Mouse (Mus musculus) kidney, postnatal 25 days (tissue): Measurements from ENCODE around the gene Slc44a2.

Experiments
- DNase-seq, 2 experiments: peaks; one replicate each; pipeline ENCODE4 v3.0.0; 2021; ENCODE audit warnings: mixed read lengths in 2 of 2

Slc44a2 gene

DNA sequence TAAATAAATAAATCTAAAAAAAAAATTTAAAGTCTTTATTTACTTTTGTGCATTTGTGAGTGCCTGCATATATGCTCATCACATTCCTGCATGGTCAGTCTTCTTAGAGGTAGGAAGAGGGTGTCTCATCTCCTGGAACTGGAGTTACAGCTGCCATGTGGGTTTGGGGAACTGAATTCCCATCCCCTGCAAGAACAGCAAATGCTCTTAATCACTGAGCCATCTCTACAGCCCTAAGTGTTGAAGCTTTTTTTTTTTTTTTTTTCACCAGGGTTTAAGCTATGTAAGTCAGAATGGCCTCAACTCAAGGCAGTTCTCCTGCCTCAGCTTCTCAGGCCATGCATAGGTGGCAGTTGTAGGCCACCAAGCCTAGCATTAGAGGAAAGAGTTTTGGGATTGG lies 14.2 kb downstream of the Slc44a2 start:
- DNase-seq, result no peak

DNA sequence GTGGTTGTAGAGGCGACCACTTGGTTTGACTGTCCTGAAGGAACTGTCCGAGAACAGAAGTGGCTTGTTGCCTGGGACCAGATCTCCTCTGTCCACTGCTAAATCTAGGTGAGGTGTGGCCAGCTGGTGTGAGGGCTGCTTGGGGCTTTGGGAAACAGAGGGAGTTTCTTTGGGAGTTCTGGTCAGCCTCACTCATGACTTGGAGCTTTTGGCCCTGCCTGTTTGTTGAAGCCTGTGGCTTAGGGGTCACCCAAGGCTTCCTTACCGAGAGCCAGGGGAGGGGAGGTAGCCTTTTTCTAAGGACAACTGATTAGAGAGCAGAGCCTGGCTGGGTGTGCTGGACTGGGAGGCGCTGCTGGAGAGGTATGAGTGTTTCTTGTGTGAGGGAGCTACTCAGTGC lies 14.9 kb downstream of the Slc44a2 start:
- DNase-seq, result no peak

DNA sequence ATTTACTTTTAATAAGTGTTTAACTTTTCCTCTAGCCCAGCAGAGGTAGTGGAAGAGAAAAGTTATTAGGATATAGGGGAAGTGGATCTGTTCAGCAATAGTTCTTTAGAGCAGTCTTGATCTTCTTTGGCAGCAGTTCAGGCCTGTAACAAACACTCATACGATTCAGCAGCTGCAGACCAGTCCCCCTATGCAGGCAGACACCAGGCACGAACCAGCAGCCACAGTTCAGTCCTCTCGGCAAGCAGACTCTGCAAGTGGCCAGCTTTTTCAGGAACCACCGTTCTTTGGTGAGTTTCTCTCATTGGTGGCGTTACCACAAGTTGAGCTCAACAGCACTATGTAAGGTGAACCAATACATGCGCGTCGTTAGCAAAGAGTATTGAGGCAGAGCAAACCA lies 16.0 kb downstream of the Slc44a2 start:
- no peak for DNase-seq

DNA sequence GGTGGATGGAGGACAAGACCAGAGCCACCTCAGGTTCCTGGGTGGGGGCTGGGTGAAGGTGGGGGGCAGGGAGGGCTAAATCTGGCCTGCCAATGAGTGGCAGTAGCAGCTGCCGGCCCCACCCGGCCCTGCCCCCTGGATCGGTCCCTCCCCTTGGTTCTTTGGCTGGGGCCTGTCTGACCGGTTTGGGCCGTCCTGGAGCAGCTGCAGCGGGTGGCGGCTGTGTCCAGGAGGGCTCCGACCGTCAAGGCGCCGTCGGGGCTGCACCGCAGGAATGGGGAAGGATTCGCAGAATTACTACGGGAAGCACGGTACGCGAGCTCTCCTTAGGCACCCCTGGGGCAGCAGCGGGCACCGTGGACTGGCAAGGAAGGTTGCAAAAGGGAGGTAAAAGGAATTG lies 17.2 kb downstream of the Slc44a2 start:
- peak; percentile 63 to 87 for DNase-seq

DNA sequence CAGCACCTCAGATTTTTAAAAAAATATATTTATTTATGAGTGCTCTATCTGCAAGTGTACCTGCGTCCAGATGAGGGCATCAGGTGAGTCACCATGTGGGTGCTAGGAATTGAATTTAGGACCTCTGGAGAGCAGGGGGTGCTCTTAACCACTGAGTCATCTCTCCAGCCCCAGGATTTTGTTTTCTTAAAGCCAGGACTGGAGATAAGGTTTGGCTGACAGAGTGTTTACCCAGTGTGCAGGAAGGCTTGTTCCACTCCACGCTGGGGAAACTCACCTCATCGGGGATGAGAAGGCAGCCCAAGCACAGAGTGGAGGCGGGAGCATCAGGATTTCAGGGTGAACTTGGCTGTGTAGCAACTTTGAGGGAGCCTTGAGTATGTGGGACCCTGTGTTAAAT lies 19.9 kb downstream of the Slc44a2 start:
- peak in 1 of 2 experiments; percentile 3 for DNase-seq

DNA sequence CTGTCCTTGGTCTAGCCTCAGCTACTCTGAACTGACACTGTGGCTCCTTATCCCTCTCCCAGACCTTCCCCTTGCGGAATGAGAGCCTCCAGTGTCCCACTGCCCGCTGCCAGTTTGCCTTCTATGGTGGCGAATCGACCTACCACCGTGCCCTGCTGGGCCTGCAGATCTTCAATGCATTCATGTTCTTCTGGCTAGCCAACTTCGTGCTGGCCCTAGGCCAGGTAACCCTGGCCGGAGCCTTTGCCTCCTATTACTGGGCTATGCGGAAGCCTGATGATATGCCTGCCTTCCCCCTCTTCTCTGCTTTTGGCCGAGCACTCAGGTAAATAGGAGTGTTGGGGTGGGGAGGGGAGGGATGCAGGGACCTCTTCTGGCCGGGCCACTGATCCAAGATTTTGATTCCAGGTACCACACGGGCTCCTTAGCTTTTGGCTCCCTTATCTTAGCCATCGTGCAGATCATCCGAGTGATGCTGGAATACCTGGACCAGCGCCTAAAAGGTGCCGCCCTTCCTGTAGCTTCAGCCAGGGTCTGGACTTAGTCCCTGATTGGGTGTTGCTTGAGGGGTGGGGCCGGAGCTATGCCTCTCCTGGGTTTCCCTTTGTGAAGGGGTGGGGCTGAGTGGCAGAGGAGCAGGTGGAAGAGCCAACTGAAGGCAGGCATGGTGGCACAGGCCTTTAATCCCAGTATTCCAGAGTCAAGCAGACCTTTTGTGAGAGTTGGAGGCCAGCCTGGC lies 26.3 kb downstream of the Slc44a2 start:
- peak in 1 of 2 experiments; percentile 57 for DNase-seq

DNA sequence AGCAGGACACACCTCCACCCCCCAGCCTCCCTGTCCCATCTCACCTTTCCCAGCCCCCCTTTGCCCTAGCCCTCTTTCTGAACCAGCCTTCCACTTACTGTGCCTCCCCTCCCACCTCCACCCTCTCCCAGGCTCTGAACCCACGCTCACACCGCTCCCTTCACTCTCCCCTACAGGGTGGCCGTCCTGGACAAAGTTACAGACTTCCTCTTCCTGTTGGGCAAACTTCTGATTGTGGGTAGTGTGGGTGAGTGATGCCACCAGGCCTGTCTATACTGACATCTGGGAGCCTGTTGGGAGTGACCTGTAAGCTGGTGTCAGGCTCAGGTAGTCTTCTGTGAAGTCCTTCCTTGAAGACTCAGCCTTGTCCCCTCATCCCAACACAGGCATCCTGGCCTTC lies 27.7 kb downstream of the Slc44a2 start:
- no peak for DNase-seq

DNA sequence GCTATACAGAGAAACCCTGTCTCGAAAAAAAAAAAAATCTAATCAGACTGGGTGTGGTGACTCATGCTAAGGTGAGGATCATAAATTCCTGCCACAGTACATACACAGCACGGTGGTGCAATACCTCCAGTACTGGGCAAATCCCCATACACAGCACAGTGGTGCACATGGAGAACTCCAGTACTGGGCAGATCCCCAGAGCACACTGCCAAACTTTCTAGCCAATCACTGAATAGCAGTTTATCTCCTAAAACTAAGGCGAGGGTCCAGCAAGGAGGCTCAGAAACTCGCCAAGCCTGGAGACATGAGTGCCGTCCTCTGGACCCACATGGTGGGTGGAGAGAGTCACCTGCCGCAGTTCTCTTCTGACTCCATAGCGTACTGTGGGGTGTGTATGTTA lies 30.7 kb downstream of the Slc44a2 start:
- no peak for DNase-seq

DNA sequence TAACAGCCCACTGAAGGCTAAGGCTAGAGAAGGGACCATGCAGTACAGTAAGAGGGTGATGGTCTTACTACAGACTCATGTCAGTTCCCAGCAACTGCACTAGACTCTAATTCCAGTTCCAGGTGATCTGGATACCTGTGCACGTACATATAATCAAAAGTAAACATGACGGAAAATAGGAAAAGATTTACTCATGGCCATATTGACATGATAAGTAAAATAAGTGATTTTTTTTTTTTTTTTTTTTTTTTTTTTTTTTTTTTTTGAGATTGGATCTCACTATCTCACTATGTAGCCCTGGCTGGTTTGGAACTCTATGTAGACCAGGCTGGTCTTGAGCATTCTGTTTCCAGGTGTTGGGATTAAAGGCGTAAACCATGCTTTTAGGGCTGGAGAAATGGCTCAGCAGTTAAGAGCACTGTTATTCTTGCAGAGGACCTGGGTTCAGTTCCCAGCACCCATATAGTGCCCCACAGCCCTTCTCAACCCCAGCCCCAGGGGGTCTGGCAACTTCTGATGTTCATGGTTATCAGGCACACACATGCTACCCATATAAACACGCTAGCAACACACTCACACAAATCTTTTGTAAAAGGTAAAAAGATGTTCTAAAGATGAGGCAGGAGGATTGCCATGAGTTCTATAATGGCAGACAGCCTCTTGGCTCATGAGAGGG lies 31.3 kb downstream of the Slc44a2 start:
- DNase-seq, result no peak

DNA sequence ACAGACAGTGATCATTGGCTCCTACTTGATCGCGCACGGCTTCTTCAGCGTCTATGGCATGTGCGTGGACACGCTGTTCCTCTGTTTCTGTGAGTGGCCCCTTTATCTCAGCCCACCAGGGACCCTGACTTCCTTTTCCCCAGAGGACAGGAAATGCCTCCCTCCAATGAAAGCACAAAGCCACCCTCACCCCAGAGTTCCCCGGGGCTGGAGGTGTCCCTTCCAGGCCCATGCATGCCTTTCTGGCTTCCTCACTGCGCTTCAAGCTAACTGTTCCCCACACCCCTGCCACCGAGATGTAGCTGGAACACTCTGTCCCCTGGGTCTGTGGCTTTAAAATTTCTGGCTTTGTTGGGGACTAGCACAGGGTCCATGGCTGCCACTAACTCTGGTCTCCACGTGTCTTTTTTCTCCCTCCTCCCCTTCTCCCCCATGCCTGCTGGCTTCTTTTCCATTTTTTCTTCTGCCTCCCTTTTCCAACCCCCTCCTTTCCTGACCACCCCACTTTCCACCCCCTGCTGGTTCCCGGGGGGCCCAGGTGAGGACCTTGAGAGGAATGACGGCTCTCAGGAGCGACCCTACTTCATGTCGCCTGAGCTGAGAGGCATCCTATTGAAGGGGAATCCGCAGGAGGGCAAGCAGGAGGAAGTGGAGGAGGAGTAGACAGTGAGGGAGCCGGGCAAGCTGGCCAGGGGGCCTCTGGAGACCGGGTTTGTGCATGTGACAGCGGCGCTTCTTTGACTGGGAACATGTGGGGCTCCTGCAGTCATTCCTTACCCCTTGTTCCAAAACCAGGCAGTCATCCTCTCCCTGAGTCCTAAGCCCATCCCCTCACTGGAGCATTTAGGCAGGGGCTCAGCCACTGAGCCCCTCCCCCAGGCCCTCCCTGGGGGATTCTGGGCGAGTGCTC lies 32.2 kb downstream of the Slc44a2 start:
- peak in 1 of 2 experiments; percentile 50 for DNase-seq

DNA sequence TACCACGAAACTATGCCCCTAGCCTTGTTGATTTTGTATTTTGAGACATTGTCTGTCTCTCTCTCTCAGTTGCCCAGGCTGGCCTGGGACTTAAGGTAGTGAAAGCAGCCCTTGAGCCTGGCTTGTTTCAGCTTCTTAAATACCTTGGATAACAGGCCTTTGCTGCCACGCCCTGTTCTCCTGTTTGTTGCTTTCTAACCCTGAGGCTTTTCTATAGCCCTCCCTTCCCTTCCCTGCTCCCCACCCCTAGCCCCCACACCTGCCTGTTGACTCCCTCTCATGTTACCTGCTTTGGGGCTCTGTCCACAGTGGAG lies 32.8 kb downstream of the Slc44a2 start:
- no peak for DNase-seq

DNA sequence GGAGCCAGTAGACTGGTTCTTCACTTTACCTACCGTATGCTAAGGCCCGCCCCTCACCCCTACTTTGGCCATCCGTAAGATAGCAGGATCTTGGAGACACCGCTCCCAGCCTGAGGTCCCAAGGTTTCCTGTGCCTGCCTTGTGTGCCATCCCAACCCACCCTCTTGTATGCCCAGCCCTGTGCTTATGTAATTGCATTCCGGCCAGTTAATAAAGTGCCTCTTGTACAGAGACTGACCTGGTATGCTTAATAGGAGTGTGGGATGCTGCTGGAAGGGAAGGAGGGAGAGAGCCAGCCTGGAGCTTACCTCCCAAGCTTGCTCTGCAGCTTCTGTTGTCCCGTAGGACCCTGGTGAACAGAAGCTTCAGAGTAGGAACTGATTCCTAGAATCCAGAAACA lies 34.3 kb downstream of the Slc44a2 start:
- no peak for DNase-seq

DNA sequence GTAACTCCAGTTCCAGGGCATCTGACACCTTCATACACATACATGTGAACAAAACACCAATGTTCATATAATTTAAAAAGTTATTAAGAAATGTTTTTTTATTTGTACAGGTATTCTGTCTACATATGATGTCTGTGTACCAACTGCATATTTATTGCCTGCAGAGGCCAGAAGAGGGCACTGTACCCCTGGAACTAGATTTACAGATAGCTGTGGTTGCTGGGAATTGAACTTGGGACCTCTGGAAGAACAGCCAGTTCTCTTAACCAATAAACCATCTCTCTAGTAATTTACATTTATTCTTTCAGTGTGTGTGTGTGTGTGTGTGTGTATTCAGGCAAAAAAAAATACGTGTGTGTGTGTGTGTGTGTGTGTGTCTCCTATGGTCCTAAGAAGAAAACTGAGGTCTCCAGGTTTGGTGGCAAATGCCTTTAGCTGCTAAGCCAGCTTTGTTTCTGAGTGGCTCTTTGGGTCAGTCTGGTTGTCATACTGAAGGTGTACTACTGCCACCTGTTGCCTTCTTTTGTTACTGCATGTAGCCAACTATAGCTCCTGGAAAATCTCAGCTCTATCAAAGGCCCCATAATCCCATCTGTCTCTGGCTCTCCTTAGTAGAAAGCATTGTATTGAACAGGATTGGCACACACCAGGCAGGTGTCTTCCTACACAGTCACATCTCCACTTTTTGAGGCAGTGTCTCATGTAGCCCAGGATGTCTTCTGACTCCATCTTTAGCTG lies 36.7 kb downstream of the Slc44a2 start:
- peak; percentile 60 to 89 for DNase-seq

DNA sequence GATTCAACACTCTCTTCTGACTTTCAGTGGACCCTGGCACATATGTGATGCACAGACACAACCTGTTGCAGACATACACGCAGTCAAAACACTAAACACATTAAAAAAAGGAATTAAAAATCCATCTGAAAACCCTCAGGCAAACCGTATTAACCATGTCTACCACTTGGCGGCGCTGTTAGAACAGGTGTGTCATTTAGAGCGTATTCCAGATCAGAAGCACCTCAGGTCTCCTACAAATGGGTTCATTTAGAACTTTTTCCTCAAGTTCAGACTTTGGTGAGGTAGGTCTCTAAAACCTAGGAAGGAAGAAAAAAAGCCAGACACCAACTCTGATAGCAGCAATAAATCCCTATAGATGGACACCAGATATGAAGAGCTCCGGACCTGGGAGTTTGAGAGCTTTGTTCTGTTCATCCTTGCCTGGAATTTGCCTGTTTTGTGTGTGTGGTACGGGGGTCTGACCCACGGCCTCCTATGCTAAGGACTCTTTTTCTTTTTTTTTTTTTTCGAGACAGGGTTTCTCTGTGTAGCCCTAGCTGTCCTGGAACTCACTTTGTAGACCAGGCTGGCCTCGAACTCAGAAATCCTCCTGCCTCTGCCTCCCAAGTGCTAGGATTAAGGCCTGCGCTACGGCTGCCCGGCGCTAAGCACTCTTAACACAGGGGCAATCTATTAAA lies 46.2 kb downstream of the Slc44a2 start:
- peak; percentile 70 to 85 for DNase-seq

DNA sequence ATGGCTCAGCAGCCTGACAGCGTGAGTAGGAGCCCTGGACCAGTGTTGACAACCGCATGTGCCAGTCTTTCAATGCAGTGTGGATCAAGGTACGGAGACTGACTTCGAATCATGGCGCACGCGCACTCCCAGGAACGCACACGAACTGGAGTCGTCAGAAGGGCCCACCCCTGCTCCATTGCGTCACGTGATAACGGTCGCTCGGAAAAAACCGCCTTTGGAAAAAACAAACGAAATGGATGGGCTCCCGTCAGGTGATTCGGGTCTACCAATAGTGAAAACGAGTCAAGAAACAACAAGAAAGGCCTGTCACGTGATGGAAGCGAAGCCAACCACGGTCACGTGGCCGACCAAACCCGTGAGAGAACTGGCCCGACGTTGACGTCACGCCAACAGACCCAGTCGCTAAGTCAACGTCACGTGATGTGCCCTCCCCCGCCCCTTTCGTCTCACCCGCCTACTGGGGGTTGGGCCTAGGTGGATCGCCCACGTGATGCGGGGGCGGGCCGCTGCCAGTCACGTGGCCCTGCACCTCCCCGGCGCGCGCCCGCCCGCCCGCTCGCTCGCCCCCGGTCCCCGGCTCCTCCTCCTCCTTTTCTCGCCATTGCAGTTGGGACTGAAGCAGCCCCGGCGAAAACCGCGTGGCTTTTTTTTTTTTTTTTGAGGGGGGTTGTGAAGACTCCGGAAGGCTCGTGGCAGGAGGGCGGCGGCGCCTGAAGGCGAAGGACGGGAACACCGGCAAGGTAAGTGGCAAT lies 47.0 kb downstream of the Slc44a2 start, which contains the start of gene Ilf3:
Ilf3 (plus strand) TSS at position 515 of the 755 bp plus-strand sequence.
- DNase-seq, result peak; percentile 100

DNA sequence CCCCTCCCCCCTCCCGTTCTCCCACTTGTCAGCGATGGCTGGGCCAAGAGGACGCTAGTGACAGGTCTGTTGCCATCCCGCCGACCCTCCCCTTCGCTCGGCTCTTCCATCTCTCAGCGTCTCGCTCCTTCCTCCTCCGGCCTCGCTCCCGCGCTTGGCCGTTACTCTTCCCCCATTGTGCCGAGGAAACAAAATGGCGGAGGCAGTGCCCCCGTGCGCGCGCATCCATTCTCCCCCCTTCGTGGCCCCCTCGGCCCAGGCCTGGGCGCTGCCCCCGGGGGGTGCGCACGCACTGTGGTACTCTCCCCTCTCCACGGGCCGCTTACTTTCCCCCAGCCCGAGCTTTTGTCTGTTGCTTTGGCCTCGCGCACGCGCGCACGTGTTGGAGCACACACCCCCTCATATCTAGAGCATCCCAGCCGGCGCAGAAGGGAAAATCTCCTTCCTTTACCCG lies 47.7 kb downstream of the Slc44a2 start:
- DNase-seq, result peak; percentile 59 to 72

DNA sequence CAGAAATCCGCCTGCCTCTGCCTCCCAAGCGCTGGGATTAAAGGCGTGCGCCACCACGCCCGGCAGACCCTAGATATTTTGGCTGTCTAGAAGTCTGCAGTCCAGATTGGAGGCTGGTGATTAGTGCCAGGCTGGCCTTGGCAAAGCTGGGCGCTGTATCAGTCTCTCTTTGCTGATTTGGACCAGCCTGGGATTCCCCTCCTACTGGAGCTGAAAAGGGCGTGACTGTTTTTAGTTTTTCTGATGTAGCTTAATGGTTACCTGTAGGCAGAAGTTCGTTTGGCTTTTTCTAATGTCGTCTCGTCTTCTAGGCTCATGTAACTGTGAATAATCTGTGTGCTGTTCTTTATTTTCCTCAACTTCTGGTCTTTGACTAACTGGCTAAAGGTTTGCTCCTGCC lies 48.6 kb downstream of the Slc44a2 start:
- no peak for DNase-seq

DNA sequence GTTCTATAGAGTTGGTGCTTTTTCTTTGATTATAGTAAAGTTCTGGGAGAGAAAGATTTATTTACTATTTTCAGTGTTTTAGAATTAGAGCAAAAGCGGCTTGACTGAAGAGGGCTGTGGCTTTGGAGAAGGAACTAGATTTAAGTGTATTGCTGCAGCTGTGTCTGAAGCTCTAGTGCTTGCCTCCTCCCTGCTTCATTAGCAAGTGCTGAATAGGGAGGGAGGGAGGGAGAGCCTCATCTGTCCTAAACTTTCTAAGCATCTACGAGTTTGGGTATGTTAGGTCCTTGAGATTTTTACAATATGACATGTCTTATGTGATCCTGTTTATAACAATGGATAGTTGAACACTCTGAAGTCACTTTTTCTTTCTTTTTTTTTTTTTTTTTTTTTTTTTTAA lies 50.4 kb downstream of the Slc44a2 start:
- no peak for DNase-seq

DNA sequence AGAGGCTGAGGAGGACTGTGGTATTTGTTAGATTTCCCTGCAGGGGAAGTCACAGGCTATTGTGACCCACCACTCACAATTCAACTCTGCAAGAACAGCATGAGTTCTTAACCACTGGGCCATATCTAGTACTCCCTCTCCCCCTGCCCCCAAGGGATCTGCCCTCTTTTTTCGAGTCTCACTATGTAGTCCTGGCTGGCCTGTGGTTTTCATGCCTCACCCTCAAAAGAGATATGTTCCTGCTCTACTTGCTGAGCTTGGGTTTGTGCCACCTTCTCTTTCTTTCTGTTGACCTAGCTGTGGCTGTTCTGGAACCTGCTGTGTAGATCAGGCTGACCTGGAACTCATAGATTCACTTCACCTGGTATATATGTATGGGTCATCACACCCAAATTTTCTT lies 52.0 kb downstream of the Slc44a2 start:
- DNase-seq, result no peak

DNA sequence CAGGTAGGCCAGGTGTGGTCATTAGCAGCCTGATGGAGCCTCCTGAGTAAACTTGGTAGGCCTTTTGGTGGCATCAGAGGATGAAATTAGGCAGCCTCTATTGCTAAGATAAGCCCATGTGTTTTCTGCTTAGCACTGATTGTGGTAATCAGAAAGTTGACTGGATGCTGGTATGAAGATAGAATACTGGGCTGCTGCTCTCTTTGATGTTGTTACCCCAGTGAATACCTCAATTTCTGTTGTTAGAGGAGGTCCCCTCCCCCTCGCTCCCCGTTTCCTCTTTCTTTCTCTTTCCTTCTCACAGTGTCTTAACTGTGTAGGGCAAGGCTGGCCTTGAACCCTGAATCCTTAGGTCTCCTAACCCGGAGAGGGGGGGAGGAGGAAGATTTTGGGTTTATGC lies 58.7 kb downstream of the Slc44a2 start:
- DNase-seq, result no peak

DNA sequence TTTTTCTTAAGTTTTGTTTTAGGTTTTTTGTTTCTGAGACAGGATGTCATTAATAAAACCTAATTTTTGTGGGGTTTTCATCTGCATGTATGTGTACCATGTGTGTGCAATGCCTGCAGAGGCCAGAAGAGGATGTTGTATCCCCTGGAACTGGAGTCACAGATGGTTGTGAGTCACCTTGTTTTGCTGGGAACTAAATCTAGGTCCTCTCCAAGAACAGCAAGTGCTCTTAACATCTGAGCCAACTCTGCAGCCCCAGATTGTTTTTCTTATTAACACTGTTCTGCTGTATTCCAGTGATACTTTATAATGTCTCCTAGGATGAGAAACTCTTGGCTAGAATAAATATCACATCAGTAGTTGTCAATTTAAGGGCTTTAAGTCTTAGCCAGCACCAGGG lies 60.4 kb downstream of the Slc44a2 start:
- DNase-seq, result no peak
